Mouse (Mus musculus) ovary, adult 18-20 months (tissue): ENCODE results near the gene Car5b.

Source experiments
- DNase-seq: peaks from one replicate; pipeline ENCODE4 v3.0.0; 2022; ENCODE audit warnings: low spot score, mixed read lengths

Car5b gene

GRCm38 (mm10) chrX:164027607-164028289 lies at the start of gene Car5b:
TSS of gene Car5b (minus strand) at chrX:164027997.
- peak; percentile 89 for DNase-seq

- DNase-seq = peak; percentile 91
These were observed 48.4 kb upstream of the Car5b start, which contains the start of gene Siah1b for GRCm38 (mm10) chrX:164076040-164076775. TSS of gene Siah1b (minus strand) at chrX:164076493.

- no peak for DNase-seq
These were observed 41.2 kb upstream of the Car5b start for GRCm38 (mm10) chrX:164068968-164069367.

GRCm38 (mm10) chrX:164066185-164066584 lies 38.4 kb upstream of the Car5b start:
- peak; percentile 21 for DNase-seq

- no peak for DNase-seq
These were observed 31.3 kb upstream of the Car5b start for GRCm38 (mm10) chrX:164059070-164059469.

GRCm38 (mm10) chrX:164058523-164058922 lies 30.7 kb upstream of the Car5b start:
- DNase-seq = no peak

GRCm38 (mm10) chrX:164055726-164056125 lies 27.9 kb upstream of the Car5b start:
- DNase-seq = no peak

GRCm38 (mm10) chrX:164046736-164047135 lies 18.9 kb upstream of the Car5b start:
- DNase-seq = no peak

- DNase-seq = no peak
These were observed 14.3 kb upstream of the Car5b start for GRCm38 (mm10) chrX:164042069-164042468.

GRCm38 (mm10) chrX:164038882-164039281 lies 11.1 kb upstream of the Car5b start:
- DNase-seq = no peak

- no peak for DNase-seq
These were observed 8.1 kb upstream of the Car5b start for GRCm38 (mm10) chrX:164035931-164036330.

GRCm38 (mm10) chrX:164035401-164035800 lies 7.6 kb upstream of the Car5b start:
- DNase-seq = no peak

GRCm38 (mm10) chrX:164032526-164032925 lies 4.7 kb upstream of the Car5b start:
- DNase-seq = no peak

GRCm38 (mm10) chrX:164015636-164016035 lies 12.2 kb downstream of the Car5b start:
- no peak for DNase-seq

GRCm38 (mm10) chrX:164014956-164015355 lies 12.8 kb downstream of the Car5b start:
- DNase-seq = no peak

- no peak for DNase-seq
These were observed 14.5 kb downstream of the Car5b start for GRCm38 (mm10) chrX:164013318-164013717.

- no peak for DNase-seq
These were observed 23.0 kb downstream of the Car5b start for GRCm38 (mm10) chrX:164004809-164005208.

GRCm38 (mm10) chrX:163999848-164000247 lies 27.9 kb downstream of the Car5b start:
- no peak for DNase-seq

- no peak for DNase-seq
These were observed 31.0 kb downstream of the Car5b start for GRCm38 (mm10) chrX:163996754-163997153.

- no peak for DNase-seq
These were observed 40.0 kb downstream of the Car5b start for GRCm38 (mm10) chrX:163987718-163988374.

- no peak for DNase-seq
These were observed 45.7 kb downstream of the Car5b start for GRCm38 (mm10) chrX:163982129-163982528.

- DNase-seq = no peak
These were observed 46.3 kb downstream of the Car5b start for GRCm38 (mm10) chrX:163981500-163981899.

GRCm38 (mm10) chrX:163981092-163981491 lies 46.7 kb downstream of the Car5b start:
- DNase-seq = no peak
